Mouse (Mus musculus) erythroblast, embryonic 14.5 days (primary cell): ENCODE data around the gene Cd81.

Experiments
- GATA1 ChIP-seq: IDR thresholded peaks from 2 replicates; pipeline ENCODE4 v1.6.1; 2012; ENCODE audit warnings: low read length, inconsistent platforms, mixed read lengths
- TAL1 ChIP-seq: IDR thresholded peaks from 3 replicates; pipeline ENCODE4 v1.6.1; 2012; ENCODE audit warnings: low read length, inconsistent platforms, mixed read lengths

DNA sequence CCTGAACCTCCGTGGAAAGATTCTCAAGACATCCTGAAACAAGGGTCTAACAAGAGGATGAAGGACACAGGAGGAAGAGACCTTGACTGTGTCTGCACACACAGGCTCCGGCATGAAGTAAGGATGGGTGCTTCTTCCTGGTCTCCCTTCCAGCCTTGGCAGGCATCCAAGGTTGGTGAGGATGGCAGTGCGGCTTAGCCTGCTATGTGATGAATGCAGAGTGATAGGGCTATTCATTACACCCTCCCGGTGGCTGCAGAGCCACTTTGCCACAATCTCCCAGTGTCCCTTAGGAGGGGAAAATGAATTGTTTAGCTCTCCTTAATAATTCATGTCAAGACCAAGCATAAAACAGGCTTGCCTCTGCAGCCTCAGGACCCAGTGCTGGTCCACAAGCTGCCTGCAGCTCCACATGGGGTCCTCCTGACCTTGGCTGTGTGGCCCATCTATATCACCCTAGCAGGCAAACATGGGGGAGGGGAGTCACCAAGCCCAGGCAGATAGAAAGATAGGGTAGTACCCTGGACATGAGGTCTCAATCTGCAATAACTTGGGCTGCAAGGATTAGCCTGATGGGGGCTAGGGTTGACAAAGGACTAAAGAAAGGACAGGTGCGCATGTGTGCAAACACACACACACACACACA, 40.2 kb upstream of the Cd81 start:
- TF ChIP-seq GATA1 (no peak), TAL1 (no peak)
